Mouse (Mus musculus) heart, adult 18-20 months (tissue): ENCODE results near the gene Olfr676. TPM values are rescaled to one million over a fixed set of nuclear protein-coding genes. Genes with fewer than 3 reads are reported as not detected.
"Not testable (repeated sequence)": the region's sequence is repeated elsewhere in the genome, so short reads cannot be mapped to it uniquely, and the experiment has no call there.

Experiments
- DNase-seq, 2 experiments: peaks; one replicate each; pipeline ENCODE4 v3.0.0; 2021 to 2022; ENCODE audit warnings: mixed read lengths in 1 of 2
- long read RNA-seq, 2 experiments: library from polyadenylated mRNA; stranded (forward); transcript quantifications; one replicate each; pipeline ENCODE4 v2.0.0; 2021
- total RNA-seq, 2 experiments: library from RNA; stranded (reverse); gene quantifications; 2 replicates each; pipeline ENCODE4 v1.2.3; 2021

Gene Olfr676
- not detected for total RNA-seq
- long read RNA-seq, experiment 1 = 0 reads
- long read RNA-seq, experiment 2 = 0 reads

DNA sequence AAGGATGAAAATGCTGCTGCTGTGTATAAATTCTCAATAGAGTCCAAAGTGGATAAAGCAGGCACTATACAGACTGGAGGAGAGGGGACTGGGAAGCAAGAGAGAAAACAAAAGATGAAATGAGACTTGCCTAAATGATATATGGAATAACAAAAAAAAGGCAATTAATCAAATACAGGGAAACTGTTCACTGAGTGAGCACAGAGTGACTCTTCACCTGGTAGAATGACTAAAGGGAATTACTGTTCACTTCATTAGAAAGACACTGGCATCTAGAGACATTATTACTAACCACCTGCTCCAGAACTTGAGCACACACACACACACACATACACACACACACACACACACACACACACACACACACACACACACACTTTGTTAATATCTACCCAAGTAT lies at the start of gene Olfr676:
Olfr676 (plus strand) TSS at position 301 of the 400 bp plus-strand sequence.
- no peak for DNase-seq

DNA sequence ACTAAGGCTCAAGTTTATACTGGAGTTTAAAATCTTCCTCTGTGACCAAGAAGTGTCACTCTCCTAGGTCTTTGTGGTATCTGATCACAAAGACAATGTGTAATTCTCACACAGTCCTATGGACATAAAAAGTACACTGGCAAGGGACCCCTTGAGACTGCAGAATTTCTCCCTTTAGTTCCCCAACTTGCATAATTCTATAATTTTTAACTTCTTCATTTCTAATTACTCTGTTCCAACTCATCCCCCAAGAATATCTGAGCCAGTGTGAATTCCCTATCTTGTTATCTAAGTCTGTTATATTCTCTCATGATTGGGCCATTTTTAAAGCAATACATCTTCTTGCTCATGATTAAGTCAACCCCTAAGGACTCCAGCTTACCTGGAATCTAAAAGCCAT lies 30.6 kb upstream of the Olfr676 start, which contains the start of gene Olfr672:
Olfr672 (minus strand) TSS at position 101 of the 400 bp plus-strand sequence.
- DNase-seq = no peak

DNA sequence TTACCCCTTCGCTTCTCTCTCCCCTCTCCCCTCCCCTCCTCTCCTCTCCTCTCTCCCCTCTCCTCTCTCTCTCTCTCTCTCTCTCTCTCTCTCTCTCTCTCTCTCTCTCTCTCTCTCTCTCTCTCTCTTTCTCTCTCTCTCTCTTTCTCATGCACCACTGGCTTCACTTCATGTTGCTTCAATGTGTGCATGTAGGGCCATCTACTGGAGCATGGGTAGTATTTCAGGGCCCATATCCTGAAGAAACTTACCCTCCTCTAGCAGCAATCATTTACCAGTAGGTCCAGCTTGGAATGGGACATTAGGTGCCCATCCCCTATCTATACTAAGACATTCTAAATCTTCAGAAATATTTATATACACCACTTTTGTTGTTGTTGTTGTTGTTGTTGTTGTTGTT lies 10.0 kb upstream of the Olfr676 start:
- DNase-seq = no peak

DNA sequence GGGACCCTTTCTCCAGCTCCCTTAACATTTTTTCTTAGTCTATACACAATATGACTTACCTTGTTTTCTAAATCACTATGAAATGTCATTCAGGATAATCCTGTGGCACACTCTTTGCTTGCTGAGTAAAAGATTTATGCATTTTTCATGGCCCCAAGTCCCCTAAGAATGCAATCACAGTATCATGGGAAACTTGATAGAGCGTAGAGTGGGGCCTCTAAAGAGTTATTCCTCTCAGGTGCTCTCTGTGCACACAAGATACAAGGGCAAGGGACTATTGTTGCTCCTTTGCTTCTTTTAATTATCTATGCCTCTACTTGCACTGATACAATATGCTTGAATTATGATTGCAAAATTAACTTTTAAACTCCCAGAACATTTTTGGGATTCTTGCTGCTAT lies 4.1 kb upstream of the Olfr676 start, which contains the start of gene Olfr675:
Olfr675 (minus strand) TSS at position 101 of the 400 bp plus-strand sequence.
- DNase-seq = no peak

DNA sequence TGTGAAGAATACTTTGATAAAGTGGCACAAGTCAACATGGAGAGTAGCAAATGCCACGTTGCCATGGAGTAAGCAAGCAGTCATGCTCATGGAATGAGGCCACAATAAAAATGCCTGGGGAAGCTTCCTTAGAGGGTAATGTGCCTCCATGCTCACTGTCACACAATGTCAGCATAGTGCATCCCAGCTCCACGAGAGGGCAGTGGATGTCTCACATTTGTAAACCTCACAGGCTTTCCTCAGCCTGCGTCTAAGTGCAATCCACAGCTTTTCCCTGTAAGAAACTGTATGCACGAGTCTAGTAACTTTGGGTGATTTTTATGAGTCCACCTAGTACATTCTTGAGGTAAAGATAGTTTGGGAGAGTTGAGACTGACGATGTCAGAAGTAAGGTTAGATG lies 1.3 kb downstream of the Olfr676 start:
- DNase-seq = not testable (repeated sequence)

DNA sequence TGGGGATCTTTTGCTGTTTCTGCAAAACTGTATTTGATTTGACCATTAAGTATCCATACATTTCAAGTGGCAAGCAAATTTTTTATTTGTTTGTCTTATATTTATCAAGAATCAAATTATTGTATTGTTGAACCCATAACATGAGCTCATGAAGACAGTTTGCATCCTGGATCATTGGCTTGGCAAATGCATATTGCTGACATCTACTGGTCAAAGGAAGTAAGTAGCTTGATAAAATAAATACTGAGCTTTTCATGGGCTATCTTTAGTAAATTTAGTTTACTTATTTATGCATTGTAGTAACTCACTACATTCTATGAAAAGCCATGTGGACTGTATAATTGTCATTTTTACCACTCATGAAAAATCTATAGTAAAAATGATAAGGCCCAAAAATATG lies 26.5 kb downstream of the Olfr676 start:
- DNase-seq = no peak

DNA sequence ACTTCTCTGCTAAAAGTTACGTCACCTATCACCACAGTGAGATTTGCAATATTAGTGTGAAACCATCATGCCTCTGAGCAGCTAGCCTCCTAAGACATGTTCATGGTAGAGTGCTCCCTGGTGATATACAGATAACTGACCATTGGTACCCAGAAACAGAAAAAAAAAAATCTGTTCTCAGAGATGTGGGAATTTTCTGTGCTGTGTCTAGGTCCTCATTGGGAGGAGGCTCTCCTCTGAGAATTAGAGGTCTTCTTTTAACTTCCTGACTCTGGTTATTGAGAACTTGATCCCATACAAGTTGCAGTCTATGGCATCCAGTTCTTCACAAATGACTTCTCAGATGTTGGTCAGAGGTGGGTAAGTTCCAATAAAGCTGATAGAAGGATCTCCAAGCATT lies 31.7 kb downstream of the Olfr676 start, which contains the start of gene Olfr678:
Olfr678 (plus strand) TSS at position 301 of the 400 bp plus-strand sequence.
- no peak for DNase-seq

DNA sequence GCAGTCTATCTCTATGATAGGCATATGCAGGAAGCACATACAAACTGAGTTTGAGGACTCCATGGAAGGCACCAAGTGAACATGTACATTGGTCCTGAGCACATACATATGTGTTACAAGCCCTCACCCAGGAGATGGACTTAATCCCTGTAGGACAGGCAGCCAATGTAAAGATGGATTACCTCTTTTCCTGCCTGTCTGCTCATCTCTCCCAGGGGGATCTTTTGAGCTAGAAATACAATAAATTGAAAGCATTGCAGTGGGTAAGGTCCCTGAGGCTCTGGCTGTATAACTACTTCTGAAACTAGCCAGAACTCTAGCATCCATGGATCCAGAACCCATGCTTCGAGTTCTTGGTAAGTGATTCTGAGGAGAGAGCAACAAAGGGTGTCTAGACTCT lies 48.4 kb downstream of the Olfr676 start, which contains the start of gene Olfr679:
Olfr679 (plus strand) TSS at position 301 of the 400 bp plus-strand sequence.
- DNase-seq = no peak

Other genes starting within 250 kb of the Olfr676 start
- gene Usp17lb, start 190.1 kb upstream of the Olfr676 start, total RNA-seq = not detected
- gene Usp17la, start 175.7 kb upstream of the Olfr676 start, total RNA-seq = not detected
- gene Olfr665, start 154.7 kb upstream of the Olfr676 start, total RNA-seq = not detected
- not detected for gene Olfr666, start 136.7 kb upstream of the Olfr676 start, total RNA-seq
- not detected for gene Olfr667, start 111.2 kb upstream of the Olfr676 start, total RNA-seq
- not detected for gene Olfr668, start 104.6 kb upstream of the Olfr676 start, total RNA-seq
- not detected for gene Olfr669, start 98.5 kb upstream of the Olfr676 start, total RNA-seq
- gene Olfr670, start 70.1 kb upstream of the Olfr676 start, total RNA-seq = not detected
- gene Olfr671, start 53.6 kb upstream of the Olfr676 start, total RNA-seq = not detected
- not detected for gene Olfr672, start 30.7 kb upstream of the Olfr676 start, total RNA-seq
- not detected for gene Olfr675, start 4.2 kb upstream of the Olfr676 start, total RNA-seq
- not detected for gene Olfr677, start 18.7 kb downstream of the Olfr676 start, total RNA-seq
- not detected for gene Olfr678, start 31.8 kb downstream of the Olfr676 start, total RNA-seq
- not detected for gene Olfr679, start 48.5 kb downstream of the Olfr676 start, total RNA-seq
- gene Olfr680-ps1, start 60.1 kb downstream of the Olfr676 start, total RNA-seq = not detected
- not detected for gene Olfr681, start 84.1 kb downstream of the Olfr676 start, total RNA-seq
- not detected for gene Olfr683, start 114.3 kb downstream of the Olfr676 start, total RNA-seq
- gene Olfr684, start 131.0 kb downstream of the Olfr676 start, total RNA-seq = not detected
- gene Olfr685, start 153.3 kb downstream of the Olfr676 start, total RNA-seq = not detected
- gene Olfr686, start 174.8 kb downstream of the Olfr676 start, total RNA-seq = not detected